Mouse (Mus musculus) bone marrow macrophage, adult 2 months (primary cell): ENCODE results near the gene Dyrk4. TPM values are rescaled to one million over a fixed set of nuclear protein-coding genes. Genes with fewer than 3 reads are reported as not detected.

Experiments used
- H3K27ac ChIP-seq: 2 replicates; pipeline ENCODE4 v1.5.1; 2012; ENCODE audit warnings: low read depth, low read length; ENCODE audit not compliant: insufficient read depth
- H3K4me1 ChIP-seq: 2 replicates; pipeline ENCODE4 v1.6.1; 2012; ENCODE audit warnings: low read length; ENCODE audit not compliant: control insufficient read depth, insufficient read depth
- H3K4me3 ChIP-seq: 2 replicates; pipeline ENCODE4 v1.5.1; 2012; ENCODE audit warnings: mild to moderate bottlenecking, low read length, moderate library complexity; ENCODE audit not compliant: insufficient read depth
- CTCF ChIP-seq: IDR thresholded peaks from 2 replicates; pipeline ENCODE4 v1.5.1; 2012; ENCODE audit warnings: low read depth, mild to moderate bottlenecking, low read length, moderate library complexity
- POLR2A ChIP-seq: IDR thresholded peaks from 2 replicates; pipeline ENCODE4 v1.6.1; 2012; ENCODE audit warnings: mild to moderate bottlenecking, low read depth, low read length, borderline replicate concordance
- polyA plus RNA-seq: library from polyadenylated mRNA; stranded (reverse); fragments of >200 nt; gene quantifications from 2 replicates; pipeline ENCODE4 v1.2.4, GENCODE M21; 2012; ENCODE audit not compliant: missing spikeins, insufficient read depth, insufficient read length

The Dyrk4 gene
- polyA plus RNA-seq, 1 experiment, result not detected

DNA sequence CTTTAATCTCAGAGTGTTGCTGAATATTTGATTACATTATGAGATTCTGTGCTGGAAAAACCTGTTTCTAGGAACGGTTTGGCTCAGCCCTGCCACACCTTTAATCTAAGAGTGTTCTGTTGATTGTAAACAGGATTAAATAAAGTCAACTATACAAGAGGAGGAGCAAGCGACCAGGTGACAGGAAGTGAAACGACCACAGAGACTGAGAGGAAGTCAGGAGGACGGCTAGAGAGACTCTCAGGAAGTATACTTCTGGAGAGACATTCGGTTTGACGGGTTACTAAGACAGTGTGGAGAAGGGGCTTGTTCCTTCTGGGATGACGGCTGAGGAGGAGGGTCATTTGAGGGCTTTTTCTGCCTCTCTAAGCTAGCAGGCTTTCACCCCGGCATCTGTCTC, 85.0 kb downstream of the Dyrk4 start:
- Histone ChIP-seq H3K4me1 (peaks cover 15% of the 10 kb centered on the region), H3K4me3 (no peak overlapping the region)
- no peak for TF ChIP-seq POLR2A
- no peak for TF ChIP-seq CTCF

More for the DNA sequence above, 85.0 kb downstream of the Dyrk4 start:
- H3K27ac ChIP-seq, result peak overlapping the region; percentile 40

Other genes with a start within 250 kb of the Dyrk4 start
- gene Kcna6, start 181.2 kb downstream of the Dyrk4 start, polyA plus RNA-seq, result not detected in 2 replicates
- 44.3 and 49.2 TPM in 2 replicates for gene Ndufa9, start 72.7 kb downstream of the Dyrk4 start, polyA plus RNA-seq
- 0.42 and 1.0 TPM in 2 replicates for gene Akap3, start 68.7 kb downstream of the Dyrk4 start, polyA plus RNA-seq
- gene Rad51ap1, start 17.7 kb upstream of the Dyrk4 start, polyA plus RNA-seq, result 20.5 and 26.8 TPM in 2 replicates
- 39.7 TPM in 2 replicates for gene D6Wsu163e, start 18.1 kb upstream of the Dyrk4 start, polyA plus RNA-seq
- not detected in 2 replicates for gene Fgf6, start 93.7 kb upstream of the Dyrk4 start, polyA plus RNA-seq
- not detected in 2 replicates for gene Fgf23, start 151.1 kb upstream of the Dyrk4 start, polyA plus RNA-seq
- 3.4 and 5.3 TPM in 2 replicates for gene Tigar, start 187.7 kb upstream of the Dyrk4 start, polyA plus RNA-seq
- gene Ccnd2, start 230.4 kb upstream of the Dyrk4 start, polyA plus RNA-seq, result 1.3 and 1.7 TPM in 2 replicates